Mouse (Mus musculus): ENCODE data around the gene Sorbs1. TPM values are rescaled to one million over a fixed set of nuclear protein-coding genes. Genes with fewer than 3 reads are reported as not detected.
A peak's percentile ranks its signal among the peaks of the same experiment; 100 is the strongest.

Gene Sorbs1
- polyA plus RNA-seq, 1 experiment from 2014 or later, result 68.9 TPM

- DNase-seq (ENCODE audit: low read depth, low spot score) (no peak), ATAC-seq (no peak)
- H3K27me3 ChIP-seq, result no peaks in the 10 kb centered on the region
- no peak for TF ChIP-seq CTCF (IDR thresholded peaks at IDR 0.05)
- in situ Hi-C loops (cut with MboI; ENCODE audit: low pct_unique_long_range_greater_than_20kb), result no loop called here
- CTCF ChIA-PET, result no interaction called here
- POLR2A ChIA-PET, result no interaction called here
Measured at GRCm38 (mm10) chr19:40277494-40277893, 236.1 kb downstream of the Sorbs1 start.

- no peak for TF ChIP-seq CTCF (IDR thresholded peaks at IDR 0.05)
- H3K27me3 ChIP-seq, result no peaks in the 10 kb centered on the region
- in situ Hi-C loops (cut with MboI; ENCODE audit: low pct_unique_long_range_greater_than_20kb), result no loop called here
- ATAC-seq (no peak), DNase-seq (ENCODE audit: low read depth, low spot score) (no peak)
- CTCF ChIA-PET, result no interaction called here
- POLR2A ChIA-PET, result no interaction called here
Measured at GRCm38 (mm10) chr19:40275401-40276188, 238.0 kb downstream of the Sorbs1 start.

- no peak for ATAC-seq
- DNase-seq (ENCODE audit: low read depth, low spot score), result no peak
- POLR2A ChIA-PET, result interaction anchor here (0.6 kb wide), 1 partner anchor 48 kb away, joined by 3 read pairs; no protein-coding TSS in a partner anchor
Measured at GRCm38 (mm10) chr19:40272674-40273073, 240.9 kb downstream of the Sorbs1 start.

GRCm38 (mm10) chr19:40271308-40271892 lies 242.2 kb downstream of the Sorbs1 start, which contains the start of gene Pdlim1:
Pdlim1 (minus strand) TSS chr19:40271842.
- ATAC-seq (peak; percentile 85), DNase-seq (ENCODE audit: low read depth, low spot score) (no peak)
- CTCF ChIA-PET, result interaction anchor here (1.2 kb wide), 1 partner anchor 72 kb away, joined by 3 read pairs; no protein-coding TSS in a partner anchor
- in situ Hi-C loops (cut with MboI; ENCODE audit: low pct_unique_long_range_greater_than_20kb), result no loop called here
- POLR2A ChIA-PET, result no interaction called here
- TF ChIP-seq CTCF (IDR thresholded peaks at IDR 0.05), result no peak
- no peaks in the 10 kb centered on the region for H3K27me3 ChIP-seq

More at GRCm38 (mm10) chr19:40272674-40273073, 240.9 kb downstream of the Sorbs1 start:
- CTCF ChIA-PET, result interaction anchor here (1.6 kb wide), 1 partner anchor 10 kb away, joined by 4 read pairs; no protein-coding TSS in a partner anchor
- in situ Hi-C loops (cut with MboI; ENCODE audit: low pct_unique_long_range_greater_than_20kb), result no loop called here
- no peaks in the 10 kb centered on the region for H3K27me3 ChIP-seq
- no peak for TF ChIP-seq CTCF (IDR thresholded peaks at IDR 0.05)

- DNase-seq (ENCODE audit: low read depth, low spot score), result no peak
- ChIA-PET CTCF (interaction anchor here (1.2 kb wide), 1 partner anchor 72 kb away, joined by 3 read pairs; no protein-coding TSS in a partner anchor), POLR2A (interaction anchor here (0.7 kb wide), 1 partner anchor 21 kb away, joined by 7 read pairs; no protein-coding TSS in a partner anchor)
- in situ Hi-C loops (cut with MboI; ENCODE audit: low pct_unique_long_range_greater_than_20kb), result no loop called here
- no peak for TF ChIP-seq CTCF (IDR thresholded peaks at IDR 0.05)
- peak; percentile 46 for ATAC-seq
- H3K27me3 ChIP-seq, result no peaks in the 10 kb centered on the region
Measured at GRCm38 (mm10) chr19:40270351-40271307, 242.9 kb downstream of the Sorbs1 start.

GRCm38 (mm10) chr19:40269526-40269925 lies 244.1 kb downstream of the Sorbs1 start:
- CTCF ChIA-PET, result interaction anchor here (0.7 kb wide), 1 partner anchor 1274 kb away, joined by 4 read pairs; no protein-coding TSS in a partner anchor
- no peaks in the 10 kb centered on the region for H3K27me3 ChIP-seq
- POLR2A ChIA-PET, result interaction anchor here (0.7 kb wide), 1 partner anchor 20 kb away, joined by 7 read pairs; no protein-coding TSS in a partner anchor
- TF ChIP-seq CTCF (IDR thresholded peaks at IDR 0.05), result no peak
- no peak for ATAC-seq
- in situ Hi-C loops (cut with MboI; ENCODE audit: low pct_unique_long_range_greater_than_20kb), result no loop called here
- no peak for DNase-seq (ENCODE audit: low read depth, low spot score)

- no peak for TF ChIP-seq CTCF (IDR thresholded peaks at IDR 0.05)
- no peaks in the 10 kb centered on the region for H3K27me3 ChIP-seq
- ChIA-PET POLR2A (no interaction called here), CTCF (interaction anchor here (0.6 to 1.0 kb wide), 4 partner anchors 10 to 1325 kb away, joined by 3 read pairs; no protein-coding TSS in a partner anchor)
- no peak for DNase-seq (ENCODE audit: low read depth, low spot score)
- in situ Hi-C loops (cut with MboI; ENCODE audit: low pct_unique_long_range_greater_than_20kb), result no loop called here
- ATAC-seq, result no peak
Measured at GRCm38 (mm10) chr19:40268493-40268892, 245.1 kb downstream of the Sorbs1 start.

GRCm38 (mm10) chr19:40267380-40267779 lies 246.2 kb downstream of the Sorbs1 start:
- DNase-seq (ENCODE audit: low read depth, low spot score), result no peak
- ChIA-PET POLR2A (no interaction called here), CTCF (no interaction called here)
- in situ Hi-C loops (cut with MboI; ENCODE audit: low pct_unique_long_range_greater_than_20kb), result no loop called here
- ATAC-seq, result no peak
- no peak for TF ChIP-seq CTCF (IDR thresholded peaks at IDR 0.05)
- H3K27me3 ChIP-seq, result no peaks in the 10 kb centered on the region

GRCm38 (mm10) chr19:40259485-40259884 lies 254.1 kb downstream of the Sorbs1 start:
- TF ChIP-seq CTCF (IDR thresholded peaks at IDR 0.05), result no peak
- ATAC-seq (no peak), DNase-seq (ENCODE audit: low read depth, low spot score) (no peak)
- POLR2A ChIA-PET, result no interaction called here
- in situ Hi-C loops (cut with MboI; ENCODE audit: low pct_unique_long_range_greater_than_20kb), result no loop called here
- H3K27me3 ChIP-seq, result no peaks in the 10 kb centered on the region
- CTCF ChIA-PET, result interaction anchor here (1.1 to 1.6 kb wide), 2 partner anchors 8 to 21 kb away, joined by 3 read pairs; no protein-coding TSS in a partner anchor

- no peak for DNase-seq (ENCODE audit: low read depth, low spot score)
- CTCF ChIA-PET, result interaction anchor here (1.5 kb wide), 1 partner anchor 19 kb away, joined by 3 read pairs; no protein-coding TSS in a partner anchor
- POLR2A ChIA-PET, result no interaction called here
- in situ Hi-C loops (cut with MboI; ENCODE audit: low pct_unique_long_range_greater_than_20kb), result no loop called here
- no peaks in the 10 kb centered on the region for H3K27me3 ChIP-seq
- TF ChIP-seq CTCF (IDR thresholded peaks at IDR 0.05), result no peak
- ATAC-seq, result no peak
Measured at GRCm38 (mm10) chr19:40257396-40257795, 256.2 kb downstream of the Sorbs1 start.
